Mouse (Mus musculus): ENCODE measurements at regions not wholly inside any gene's neighbourhood (a gene's known extent, or its start where the extent isn't known, plus 50 kb on each side); places are given as distances from the start of the nearest gene placed in this dataset.
A peak's percentile ranks its signal among the peaks of the same experiment; 100 is the strongest.

GRCm38 (mm10) chr12:58581811-58582572, 312.9 kb upstream of the Clec14a start:
- DNase-seq (ENCODE audit: low spot score in 2 of 2) = no peak

- DNase-seq (ENCODE audit: low spot score in 2 of 2) = no peak
Measured at GRCm38 (mm10) chr12:58569056-58569455, 300.0 kb upstream of the Clec14a start.

GRCm38 (mm10) chr12:58560840-58561239, 291.8 kb upstream of the Clec14a start:
- no peak for DNase-seq (ENCODE audit: low spot score in 2 of 2)

GRCm38 (mm10) chr12:58559833-58560232, 290.7 kb upstream of the Clec14a start:
- no peak for DNase-seq (ENCODE audit: low spot score in 2 of 2)

- no peak for DNase-seq (ENCODE audit: low spot score in 2 of 2)
Measured at GRCm38 (mm10) chr12:58557261-58557660, 288.2 kb upstream of the Clec14a start.

- DNase-seq (ENCODE audit: low spot score in 2 of 2) = no peak
Measured at GRCm38 (mm10) chr12:58556741-58557140, 287.7 kb upstream of the Clec14a start.

GRCm38 (mm10) chr12:58556060-58556459, 287.0 kb upstream of the Clec14a start:
- peak in 1 of 2 experiments; percentile 5 for DNase-seq (ENCODE audit: low spot score in 2 of 2)

GRCm38 (mm10) chr12:58550859-58551761, 282.0 kb upstream of the Clec14a start:
- DNase-seq (ENCODE audit: low spot score in 2 of 2) = no peak

GRCm38 (mm10) chr12:58545832-58546538, 276.9 kb upstream of the Clec14a start:
- DNase-seq (ENCODE audit: low spot score in 2 of 2) = no peak

GRCm38 (mm10) chr12:58544862-58545261, 275.8 kb upstream of the Clec14a start:
- DNase-seq (ENCODE audit: low spot score in 2 of 2) = no peak

- DNase-seq (ENCODE audit: low spot score in 2 of 2) = no peak
Measured at GRCm38 (mm10) chr12:58538305-58538719, 269.2 kb upstream of the Clec14a start.

- no peak for DNase-seq (ENCODE audit: low spot score in 2 of 2)
Measured at GRCm38 (mm10) chr12:58537833-58538232, 268.7 kb upstream of the Clec14a start.

GRCm38 (mm10) chr12:58536381-58536992, 267.4 kb upstream of the Clec14a start:
- no peak for DNase-seq (ENCODE audit: low spot score in 2 of 2)

GRCm38 (mm10) chr12:58530306-58530705, 261.2 kb upstream of the Clec14a start:
- no peak for DNase-seq (ENCODE audit: low spot score in 2 of 2)

- DNase-seq (ENCODE audit: low spot score in 2 of 2) = no peak
Measured at GRCm38 (mm10) chr12:58516800-58517199, 247.7 kb upstream of the Clec14a start.

- DNase-seq (ENCODE audit: low spot score in 2 of 2) = no peak
Measured at GRCm38 (mm10) chr12:58513951-58514350, 244.9 kb upstream of the Clec14a start.

GRCm38 (mm10) chr12:58512645-58513044, 243.6 kb upstream of the Clec14a start:
- no peak for DNase-seq (ENCODE audit: low spot score in 2 of 2)

- DNase-seq (ENCODE audit: low spot score in 2 of 2) = no peak
Measured at GRCm38 (mm10) chr12:58504283-58504682, 235.2 kb upstream of the Clec14a start.

- no peak for DNase-seq (ENCODE audit: low spot score in 2 of 2)
Measured at GRCm38 (mm10) chr12:58474181-58474580, 205.1 kb upstream of the Clec14a start.

- no peak for DNase-seq (ENCODE audit: low spot score in 2 of 2)
Measured at GRCm38 (mm10) chr12:58473511-58473910, 204.4 kb upstream of the Clec14a start.

GRCm38 (mm10) chr12:58460465-58460864, 191.4 kb upstream of the Clec14a start:
- no peak for DNase-seq (ENCODE audit: low spot score in 2 of 2)

- no peak for DNase-seq (ENCODE audit: low spot score in 2 of 2)
Measured at GRCm38 (mm10) chr12:58454828-58455227, 185.7 kb upstream of the Clec14a start.
